Mouse (Mus musculus) liver, postnatal 0 days (tissue): ENCODE results near the gene Arhgap44. TPM values are rescaled to one million over a fixed set of nuclear protein-coding genes. Genes with fewer than 3 reads are reported as not detected.

Source experiments
- ATAC-seq: fragments of 200-750 bp; cut with Nextera tagmentation; 2 replicates; pipeline ENCODE4 v1.8.0; 2017; ENCODE audit warnings: mild to moderate bottlenecking, moderate library complexity
- DNase-seq: peaks from one replicate; pipeline ENCODE4 v3.0.0-alpha.2; 2016
- H3K27ac ChIP-seq: fragments of 300-500 bp; sonication (generic); 2 replicates; pipeline ENCODE4 v1.5.1; 2014; ENCODE audit warnings: antibody characterized with exemption, moderate library complexity, mild to moderate bottlenecking, low read depth
- H3K27me3 ChIP-seq: fragments of 300-500 bp; sonication (generic); 2 replicates; pipeline ENCODE4 v1.6.1; 2014; ENCODE audit warnings: low read length, control low read depth, mixed read lengths; ENCODE audit not compliant: insufficient read depth
- H3K36me3 ChIP-seq: fragments of 300-500 bp; sonication (generic); replicated peaks from 2 replicates; pipeline ENCODE4 v1.6.1; 2014; ENCODE audit warnings: mild to moderate bottlenecking, control low read depth, low read length, moderate library complexity, mixed read lengths; ENCODE audit not compliant: insufficient read depth
- H3K4me1 ChIP-seq: fragments of 300-500 bp; sonication (generic); 2 replicates; pipeline ENCODE4 v1.6.1; 2014; ENCODE audit warnings: antibody characterized with exemption, mild to moderate bottlenecking, control low read depth; ENCODE audit not compliant: insufficient read depth
- H3K4me2 ChIP-seq: fragments of 300-500 bp; sonication (generic); 2 replicates; pipeline ENCODE4 v1.6.1; 2014; ENCODE audit warnings: low read depth, mild to moderate bottlenecking, low read length, moderate library complexity, mixed read lengths
- H3K4me3 ChIP-seq: fragments of 300-500 bp; sonication (generic); 2 replicates; pipeline ENCODE4 v1.5.1; 2014; ENCODE audit warnings: low read depth, low read length
- H3K9ac ChIP-seq: fragments of 300-500 bp; sonication (generic); replicated peaks from 2 replicates; pipeline ENCODE4 v1.6.1; 2014; ENCODE audit warnings: mild to moderate bottlenecking, moderate library complexity
- H3K9me3 ChIP-seq: fragments of 300-500 bp; sonication (generic); 2 replicates; pipeline ENCODE4 v1.6.1; 2016; ENCODE audit warnings: mild to moderate bottlenecking, control low read depth, low read length, mixed read lengths
- CTCF ChIP-seq: sonication (generic); IDR thresholded peaks from 2 replicates; pipeline ENCODE4 v1.5.1; 2016; ENCODE audit warnings: antibody characterized with exemption, low read depth
- EP300 ChIP-seq: IDR thresholded peaks from 2 replicates; pipeline ENCODE4 v1.6.1; 2016; ENCODE audit warnings: antibody characterized with exemption, low read depth, mild to moderate bottlenecking
- WGBS: fragments of 180-500 bp; shearing (Covaris S2); extraction: QIAGEN DNeasy Blood & Tissue Kit; methylation state at CpG from one replicate; pipeline ENCODE4 v1.1.7; 2014; ENCODE audit not compliant: insufficient replicate concordance; 5-methylcytosine and 5-hydroxymethylcytosine counted together
- polyA plus RNA-seq: library from polyadenylated mRNA; unstranded; fragments of >200 nt; fragmentation: Nextera tagmentation; extraction: Ambion mirVana; gene quantifications from 2 replicates; pipeline ENCODE4 v1.2.1, GENCODE M21; 2015

The Arhgap44 gene
- polyA plus RNA-seq, 1 experiment from 2014 or later: 0.62 TPM

- no peaks in the 10 kb centered on the region for H3K9me3 ChIP-seq
- no peak for TF ChIP-seq CTCF
- no peak for TF ChIP-seq EP300
- H3K9ac ChIP-seq: no peak overlapping the region
- ATAC-seq (no peak), DNase-seq (no peak)
- H3K4me1 ChIP-seq: no peaks in the 10 kb centered on the region
- no peaks in the 10 kb centered on the region for H3K27me3 ChIP-seq
- no peaks in the 10 kb centered on the region for H3K36me3 ChIP-seq
- 66% methylated on average over 3 of the region's 3 CpGs for WGBS
- no peak overlapping the region for H3K4me2 ChIP-seq
- no peak overlapping the region for H3K4me3 ChIP-seq
- no peak overlapping the region for H3K27ac ChIP-seq
Observed at GRCm38 (mm10) chr11:65198026-65198425, 35.3 kb upstream of the Arhgap44 start.

- DNase-seq: peak; percentile 60
- no peak for ATAC-seq
- 1% methylated on average over 3 of the region's 3 CpGs for whole genome bisulfite sequencing
- H3K4me3 ChIP-seq: no peak overlapping the region
- peak; percentile 80 for TF ChIP-seq CTCF
- TF ChIP-seq EP300: no peak
- H3K27ac ChIP-seq: no peak overlapping the region
- no peak overlapping the region for H3K9ac ChIP-seq
- H3K36me3 ChIP-seq: no peaks in the 10 kb centered on the region
- no peaks in the 10 kb centered on the region for H3K9me3 ChIP-seq
- H3K4me2 ChIP-seq: no peak overlapping the region
- no peaks in the 10 kb centered on the region for H3K27me3 ChIP-seq
- no peaks in the 10 kb centered on the region for H3K4me1 ChIP-seq
Observed at GRCm38 (mm10) chr11:65197280-65197679, 34.5 kb upstream of the Arhgap44 start.

- Histone ChIP-seq H3K9me3 (no peaks in the 10 kb centered on the region), H3K4me2 (no peak overlapping the region), H3K36me3 (no peaks in the 10 kb centered on the region), H3K27ac (no peak overlapping the region), H3K27me3 (no peaks in the 10 kb centered on the region), H3K9ac (no peak overlapping the region), H3K4me3 (no peak overlapping the region), H3K4me1 (no peaks in the 10 kb centered on the region)
- 75% methylated on average over 12 of the region's 12 CpGs for WGBS
- ATAC-seq: no peak
- DNase-seq: no peak
- TF ChIP-seq CTCF (no peak), EP300 (no peak)
Observed at GRCm38 (mm10) chr11:65186974-65187373, 24.2 kb upstream of the Arhgap44 start.

GRCm38 (mm10) chr11:65185114-65185513 lies 22.4 kb upstream of the Arhgap44 start:
- DNase-seq: no peak

GRCm38 (mm10) chr11:65170121-65170750 lies 7.5 kb upstream of the Arhgap44 start:
- ATAC-seq (no peak), DNase-seq (no peak)
- Histone ChIP-seq H3K27ac (no peak overlapping the region), H3K9ac (no peak overlapping the region), H3K36me3 (no peaks in the 10 kb centered on the region), H3K4me1 (no peaks in the 10 kb centered on the region), H3K9me3 (no peaks in the 10 kb centered on the region), H3K27me3 (no peaks in the 10 kb centered on the region), H3K4me2 (no peak overlapping the region), H3K4me3 (no peak overlapping the region)
- no peak for TF ChIP-seq CTCF
- TF ChIP-seq EP300: no peak
- 70% methylated on average over 4 of the region's 4 CpGs for WGBS

More at GRCm38 (mm10) chr11:65185114-65185513, 22.4 kb upstream of the Arhgap44 start:
- no peak for ATAC-seq
- no peaks in the 10 kb centered on the region for H3K4me1 ChIP-seq
- no peak overlapping the region for H3K27ac ChIP-seq
- WGBS: 69% methylated on average over 1 of the region's 1 CpGs
- H3K36me3 ChIP-seq: no peaks in the 10 kb centered on the region
- no peak overlapping the region for H3K4me3 ChIP-seq
- H3K27me3 ChIP-seq: no peaks in the 10 kb centered on the region
- H3K9ac ChIP-seq: no peak overlapping the region
- H3K4me2 ChIP-seq: no peak overlapping the region
- no peaks in the 10 kb centered on the region for H3K9me3 ChIP-seq
- TF ChIP-seq EP300: no peak

GRCm38 (mm10) chr11:65161881-65162766 lies 637 bp downstream of the Arhgap44 start:
- H3K27ac ChIP-seq: no peak overlapping the region
- 0 out of 2 replicates have a peak, but pooled peaks cover 8% of the 10 kb centered on the region for H3K4me1 ChIP-seq
- no peak for TF ChIP-seq CTCF
- TF ChIP-seq EP300: no peak
- H3K4me3 ChIP-seq: peak overlapping the region; percentile 58
- H3K9me3 ChIP-seq: no peaks in the 10 kb centered on the region
- no peaks in the 10 kb centered on the region for H3K36me3 ChIP-seq
- H3K27me3 ChIP-seq: peaks cover 13% of the 10 kb centered on the region
- H3K9ac ChIP-seq: peak overlapping the region; percentile 49; the same call in 1 of the 2 replicates
- 2% methylated on average over 49 of the region's 49 CpGs for WGBS
- peak; percentile 47 for ATAC-seq
- peak overlapping the region; percentile 72 for H3K4me2 ChIP-seq
- peak; percentile 28 for DNase-seq
